Mouse (Mus musculus): ENCODE results near the gene Smad1. TPM values are rescaled to one million over a fixed set of nuclear protein-coding genes. Genes with fewer than 3 reads are reported as not detected.

Smad1 gene
- polyA plus RNA-seq, 2 experiments: 3.1 to 4.5 TPM

GRCm38 (mm10) chr8:79292712-79293264 lies 106.5 kb downstream of the Smad1 start:
- Histone ChIP-seq H3K36me3 (replicated peaks; ENCODE audit: control insufficient read depth, insufficient read depth, low read depth) (no peaks in the 10 kb centered on the region), H3K9me3 (ENCODE audit: control insufficient read depth, low read length) (no peaks in the 10 kb centered on the region), H3K4me3 (ENCODE audit: insufficient read depth in 1 of 2, low read depth in 2 of 2, low read length in 2 of 2) (no peak overlapping the region), H3K4me1 (replicated peaks; ENCODE audit: control insufficient read depth in 2 of 2, insufficient read depth in 2 of 2, low read length in 1 of 2) (peaks cover 7 to 12% of the 10 kb centered on the region in 2 experiments), H3K27ac (no peak overlapping the region), H3K9ac (replicated peaks) (no peak overlapping the region), H3K4me2 (ENCODE audit: low read depth) (no peak overlapping the region), H3K27me3 (ENCODE audit: control insufficient read depth, insufficient read depth, low read length) (no peaks in the 10 kb centered on the region)
- 15% methylated on average over 3 of the region's 3 CpGs for WGBS (ENCODE audit: insufficient replicate concordance)
- ATAC-seq (ENCODE audit: insufficient read depth): no peak
- no peak for TF ChIP-seq EP300 (IDR thresholded peaks at IDR 0.05; ENCODE audit: low read depth)
- TF ChIP-seq CTCF (IDR thresholded peaks at IDR 0.05; ENCODE audit: low read depth): no peak
- no peak for DNase-seq (ENCODE audit: low read depth in 3 of 3, low spot score in 3 of 3)

GRCm38 (mm10) chr8:79289592-79289991 lies 109.7 kb downstream of the Smad1 start:
- TF ChIP-seq EP300 (IDR thresholded peaks at IDR 0.05; ENCODE audit: low read depth): no peak
- no peak for TF ChIP-seq CTCF (IDR thresholded peaks at IDR 0.05; ENCODE audit: low read depth)
- Histone ChIP-seq H3K27me3 (ENCODE audit: control insufficient read depth, insufficient read depth, low read length) (no peaks in the 10 kb centered on the region), H3K4me3 (ENCODE audit: insufficient read depth in 1 of 2, low read depth in 2 of 2, low read length in 2 of 2) (no peak overlapping the region), H3K4me1 (replicated peaks; ENCODE audit: control insufficient read depth in 2 of 2, insufficient read depth in 2 of 2, low read length in 1 of 2) (peaks cover 7 to 9% of the 10 kb centered on the region in 2 experiments), H3K36me3 (replicated peaks; ENCODE audit: control insufficient read depth, insufficient read depth, low read depth) (no peaks in the 10 kb centered on the region), H3K27ac (no peak overlapping the region), H3K9me3 (ENCODE audit: control insufficient read depth, low read length) (no peaks in the 10 kb centered on the region), H3K4me2 (ENCODE audit: low read depth) (no peak overlapping the region), H3K9ac (replicated peaks) (no peak overlapping the region)
- WGBS (ENCODE audit: insufficient replicate concordance): 57% methylated on average over 5 of the region's 5 CpGs
- no peak for ATAC-seq (ENCODE audit: insufficient read depth)
- no peak for DNase-seq (ENCODE audit: low read depth in 3 of 3, low spot score in 3 of 3)

DNA sequence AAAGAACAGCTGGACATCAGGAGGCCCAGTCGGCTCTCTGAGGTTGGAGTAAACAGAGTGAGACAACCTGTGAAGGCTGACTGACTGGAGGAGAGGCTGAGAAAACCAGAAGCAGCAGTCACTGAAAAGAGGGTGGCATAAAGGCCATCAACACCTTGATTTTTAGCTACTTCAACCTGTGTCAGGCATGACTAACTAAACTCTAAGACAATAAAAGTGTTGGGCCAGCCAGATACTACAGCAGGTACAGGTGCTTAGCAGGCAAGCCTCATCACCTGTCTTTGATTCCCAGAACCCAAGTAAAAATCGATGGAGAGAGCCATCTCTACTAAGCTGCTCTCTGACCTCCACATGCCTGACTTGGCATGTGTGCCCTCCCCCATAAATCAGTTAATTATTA lies 110.6 kb downstream of the Smad1 start:
- no peak overlapping the region for H3K4me3 ChIP-seq (ENCODE audit: insufficient read depth in 1 of 2, low read depth in 2 of 2, low read length in 2 of 2)
- H3K27me3 ChIP-seq (ENCODE audit: control insufficient read depth, insufficient read depth, low read length): no peaks in the 10 kb centered on the region
- 52% methylated on average over 2 of the region's 2 CpGs for whole genome bisulfite sequencing (ENCODE audit: insufficient replicate concordance)
- TF ChIP-seq EP300 (IDR thresholded peaks at IDR 0.05; ENCODE audit: low read depth) (no peak), CTCF (IDR thresholded peaks at IDR 0.05; ENCODE audit: low read depth) (no peak)
- H3K9ac ChIP-seq (replicated peaks): no peak overlapping the region
- no peaks in the 10 kb centered on the region for H3K9me3 ChIP-seq (ENCODE audit: control insufficient read depth, low read length)
- H3K4me1 ChIP-seq (replicated peaks; ENCODE audit: control insufficient read depth in 2 of 2, insufficient read depth in 2 of 2, low read length in 1 of 2): peaks cover 5 to 9% of the 10 kb centered on the region in 2 experiments
- ATAC-seq (ENCODE audit: insufficient read depth): no peak
- no peak overlapping the region for H3K4me2 ChIP-seq (ENCODE audit: low read depth)
- no peak for DNase-seq (ENCODE audit: low read depth in 3 of 3, low spot score in 3 of 3)
- no peaks in the 10 kb centered on the region for H3K36me3 ChIP-seq (replicated peaks; ENCODE audit: control insufficient read depth, insufficient read depth, low read depth)
- no peak overlapping the region for H3K27ac ChIP-seq

Other genes with a start within 250 kb of the Smad1 start
- not detected in 2 replicates for gene 1700011L22Rik, start 150.9 kb downstream of the Smad1 start, polyA plus RNA-seq (2012; rRNA removed)
- gene 1700011L22Rik, start 150.9 kb downstream of the Smad1 start, polyA plus RNA-seq (2014; fragmentation: Nextera tagmentation; extraction: Ambion mirVana): not detected in 2 replicates
- gene Mmaa, start 104.6 kb downstream of the Smad1 start, polyA plus RNA-seq (2012; rRNA removed): 1.9 and 2.9 TPM in 2 replicates
- 3.3 and 4.2 TPM in 2 replicates for gene Mmaa, start 104.6 kb downstream of the Smad1 start, polyA plus RNA-seq (2014; fragmentation: Nextera tagmentation; extraction: Ambion mirVana)
- gene Otud4, start 240.1 kb upstream of the Smad1 start, polyA plus RNA-seq (2012; rRNA removed): 8.7 and 10.3 TPM in 2 replicates
- 8.6 and 10.9 TPM in 2 replicates for gene Otud4, start 240.1 kb upstream of the Smad1 start, polyA plus RNA-seq (2014; fragmentation: Nextera tagmentation; extraction: Ambion mirVana)